Mouse (Mus musculus): ENCODE data around the gene AI661453.
"Not testable (repeated sequence)": the region's sequence is repeated elsewhere in the genome, so short reads cannot be mapped to it uniquely, and the experiment has no call there.

AI661453 gene

DNA sequence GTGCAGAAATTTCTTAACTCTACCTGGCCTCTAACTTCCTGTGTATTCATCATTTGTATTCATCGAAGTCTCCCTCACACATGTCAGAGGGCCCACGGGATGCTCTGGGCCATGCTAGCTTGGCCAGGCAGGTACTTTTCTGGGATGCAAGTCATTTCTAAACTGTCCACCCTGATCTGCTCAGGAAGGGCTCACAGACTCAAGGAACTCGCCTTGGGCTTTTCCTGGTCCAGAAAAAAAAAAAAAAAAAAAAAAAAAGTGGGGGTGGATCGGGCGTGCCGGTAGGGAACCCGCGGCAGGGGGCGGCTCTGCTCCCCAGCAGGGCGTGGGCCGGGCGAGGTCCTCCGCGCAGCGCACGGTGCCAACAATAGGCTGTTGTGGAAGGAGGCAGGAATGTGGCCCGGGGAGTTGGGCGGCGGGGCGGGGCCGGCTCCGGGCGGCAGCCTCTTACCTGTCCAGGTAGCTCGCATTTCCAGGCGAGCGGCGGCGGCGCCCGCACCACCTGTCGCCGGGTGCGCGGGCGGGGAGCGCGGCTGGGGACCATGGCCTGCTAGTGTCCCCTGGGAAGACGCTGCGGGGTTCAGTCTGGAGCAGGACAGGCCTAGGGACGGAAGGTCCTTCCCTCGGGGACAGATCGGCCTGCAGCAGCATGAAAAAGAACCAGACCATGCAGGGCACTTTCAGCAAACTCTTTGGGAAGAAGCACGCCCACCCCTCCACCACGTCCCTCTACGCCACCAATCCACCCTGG, at the start of gene AI661453:
TSS of gene AI661453 (plus strand) at position 460 of the 751 bp plus-strand sequence.
- no peak for DNase-seq (ENCODE audit: low spot score in 2 of 2)

- peak; percentile 64 to 82 for DNase-seq (ENCODE audit: low spot score in 2 of 2)
These were observed 49.8 kb upstream of the AI661453 start for GRCm38 (mm10) chr17:47386649-47387048.

- DNase-seq (ENCODE audit: low spot score in 2 of 2), result peak in 1 of 2 experiments; percentile 33
These were observed 42.1 kb upstream of the AI661453 start for GRCm38 (mm10) chr17:47394223-47394869.

GRCm38 (mm10) chr17:47395376-47395913, 41.0 kb upstream of the AI661453 start:
- DNase-seq (ENCODE audit: low spot score in 2 of 2), result peak; percentile 22 to 73

DNA sequence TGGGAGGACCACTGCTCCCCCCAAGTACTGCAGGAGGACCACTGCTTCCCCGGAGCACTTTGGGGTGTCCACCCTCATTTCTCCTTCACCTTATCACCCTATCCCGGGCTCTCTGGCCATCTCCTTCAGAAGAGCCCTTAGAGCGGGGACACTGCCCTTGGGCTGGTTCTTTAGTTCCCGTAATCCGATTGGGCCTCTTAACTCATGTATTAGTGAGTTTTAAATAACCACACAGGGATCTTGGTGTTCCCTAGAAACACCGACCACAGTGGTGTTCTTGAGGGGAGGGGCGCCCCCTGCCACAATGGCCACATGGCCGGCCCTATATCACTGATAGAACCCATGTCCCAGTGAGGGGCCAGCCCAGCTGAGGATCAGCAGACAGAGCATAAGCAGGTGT, 37.3 kb upstream of the AI661453 start:
- DNase-seq (ENCODE audit: low spot score in 2 of 2), result no peak

DNA sequence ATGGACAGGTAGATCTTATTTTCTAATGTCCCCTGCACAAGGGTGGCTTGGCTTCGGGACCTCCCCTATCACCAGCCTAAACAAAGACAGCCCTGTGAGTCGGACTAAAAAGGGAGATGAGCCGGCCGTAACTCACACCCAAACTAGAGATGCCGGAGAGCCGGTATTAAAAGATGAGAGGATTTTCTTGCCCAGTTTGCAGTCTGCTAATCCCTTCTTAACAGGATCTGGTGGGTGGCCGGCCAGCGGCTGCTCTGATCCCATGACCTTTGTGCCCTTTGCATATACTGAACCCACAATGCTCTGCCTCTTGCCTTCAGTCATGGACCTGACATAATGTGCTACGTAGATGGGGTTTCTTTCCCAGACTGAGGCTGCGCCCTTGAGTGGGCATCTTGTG, 36.0 kb upstream of the AI661453 start, which contains the start of gene Guca1a:
TSS of gene Guca1a (minus strand) at position 134 of the 400 bp plus-strand sequence.
- no peak for DNase-seq (ENCODE audit: low spot score in 2 of 2)

DNA sequence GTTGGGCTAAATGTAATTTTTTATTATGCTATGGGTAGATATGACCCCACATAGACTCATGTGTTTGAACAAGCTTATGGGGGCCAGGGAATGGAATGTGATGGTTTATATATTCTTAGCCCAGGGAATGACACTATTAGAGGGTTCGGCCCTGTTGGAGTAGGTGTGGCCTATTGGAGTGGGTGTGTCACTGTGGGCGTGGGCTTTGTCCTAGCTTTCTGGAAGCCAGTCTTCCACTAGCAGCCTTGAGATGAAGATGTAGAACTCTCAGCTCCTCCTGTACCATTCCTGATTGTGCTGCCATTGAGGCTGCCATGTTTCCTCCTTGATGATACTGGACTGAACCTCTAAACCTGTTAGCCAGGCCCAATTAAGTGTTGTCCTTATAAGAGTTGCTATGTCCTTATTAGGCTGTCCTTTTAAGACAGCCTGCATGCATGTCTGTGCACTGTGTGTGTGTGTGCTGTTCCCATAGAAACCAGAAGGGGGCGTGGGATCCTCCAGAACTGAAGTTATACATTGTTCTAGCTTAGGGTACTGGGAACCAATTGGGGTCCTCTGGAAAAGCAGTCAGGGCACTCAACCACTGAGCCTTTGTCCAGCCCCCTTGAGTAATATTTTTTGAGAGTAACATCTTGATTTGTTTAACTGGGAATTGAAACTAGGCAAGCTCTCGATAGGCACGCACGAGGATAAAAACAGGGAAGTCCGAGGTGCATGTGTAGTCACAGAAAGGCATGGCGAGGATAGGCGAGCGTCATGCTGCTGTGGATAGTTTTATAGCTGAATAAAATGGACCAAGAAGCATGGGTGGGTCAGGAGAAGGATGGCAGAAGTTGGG, 28.5 kb upstream of the AI661453 start:
- DNase-seq (ENCODE audit: low spot score in 2 of 2), result no peak

DNA sequence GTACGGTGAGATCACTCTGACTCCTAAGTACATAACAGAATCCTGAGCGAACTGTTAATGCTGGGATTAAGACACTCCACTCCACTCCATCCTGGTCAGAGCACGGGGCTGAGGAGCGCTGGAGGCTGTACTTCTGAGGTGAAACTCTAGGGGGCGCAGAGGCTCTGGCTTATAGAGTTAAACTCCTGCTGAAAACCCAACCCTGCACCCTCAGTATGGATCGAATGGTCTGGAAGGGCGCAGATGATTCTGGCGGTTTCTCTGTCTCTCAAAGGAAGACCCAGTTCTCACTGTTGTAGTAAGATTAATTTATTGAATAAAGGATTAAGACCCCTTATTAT, 27.9 kb upstream of the AI661453 start:
- DNase-seq (ENCODE audit: low spot score in 2 of 2), result peak; percentile 55 to 78

DNA sequence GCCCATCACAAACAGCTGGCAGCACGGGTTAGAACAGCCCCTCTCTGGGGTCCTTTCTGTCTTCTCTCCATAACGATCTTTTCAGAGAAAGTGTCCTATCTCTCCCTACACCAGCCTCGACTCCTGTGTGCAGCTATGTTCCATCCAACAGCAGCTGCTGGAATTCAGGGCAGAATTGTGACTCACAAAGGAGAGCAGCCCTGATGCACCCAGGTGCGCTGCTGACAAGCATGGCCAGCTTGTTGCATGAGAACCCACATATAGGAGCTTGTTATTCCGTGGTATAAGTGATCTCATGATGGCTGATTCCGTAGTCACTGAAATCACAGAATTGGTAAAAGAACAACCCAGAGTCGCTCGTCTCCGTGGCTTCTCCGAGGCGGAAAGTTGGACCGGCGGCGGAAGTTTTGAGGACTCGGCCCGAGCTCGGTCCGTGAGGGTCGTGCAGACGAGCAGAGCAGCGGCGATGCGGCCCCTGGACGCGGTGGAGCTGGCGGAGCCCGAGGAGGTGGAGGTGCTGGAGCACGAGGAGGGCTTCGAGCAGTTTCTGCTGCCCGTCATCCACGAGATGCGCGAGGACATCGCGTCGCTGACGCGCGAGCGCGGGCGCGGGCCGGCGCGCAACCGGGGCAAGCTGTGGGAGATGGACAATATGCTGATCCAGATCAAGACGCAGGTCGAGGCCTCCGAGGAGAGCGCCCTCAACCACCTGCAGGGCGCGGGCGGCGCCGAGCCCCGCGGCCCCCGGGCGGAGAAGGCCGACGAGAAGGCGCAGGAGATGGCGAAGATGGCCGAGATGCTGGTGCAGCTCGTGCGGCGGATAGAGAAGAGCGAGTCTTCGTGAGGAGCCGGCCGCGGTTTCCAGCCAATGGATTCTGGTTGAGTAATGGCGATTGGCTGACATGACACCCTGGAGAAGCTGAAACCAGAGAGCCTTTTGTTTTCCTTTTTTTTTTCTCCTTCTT, 26.2 kb upstream of the AI661453 start:
- DNase-seq (ENCODE audit: low spot score in 2 of 2), result peak in 1 of 2 experiments; percentile 59

DNA sequence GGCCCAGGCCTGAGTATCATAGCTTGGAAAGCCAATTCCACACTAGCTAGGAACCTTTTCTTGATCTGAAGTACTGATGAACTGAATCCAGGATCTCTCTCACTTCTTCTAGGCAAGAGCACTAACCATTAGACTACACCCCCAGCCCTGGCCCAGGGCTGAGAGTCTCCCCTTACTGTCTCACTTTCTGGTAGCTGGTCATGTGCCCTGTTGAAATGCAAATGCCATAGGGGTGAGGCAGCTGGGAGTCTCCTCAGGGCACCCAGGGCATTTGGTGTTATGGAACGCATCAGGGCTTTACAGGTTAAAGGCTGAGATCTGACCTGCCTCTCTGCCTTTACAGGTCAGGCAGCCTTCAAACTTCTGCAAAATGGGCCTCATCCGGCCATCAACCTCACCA, 16.2 kb upstream of the AI661453 start:
- no peak for DNase-seq (ENCODE audit: low spot score in 2 of 2)

DNA sequence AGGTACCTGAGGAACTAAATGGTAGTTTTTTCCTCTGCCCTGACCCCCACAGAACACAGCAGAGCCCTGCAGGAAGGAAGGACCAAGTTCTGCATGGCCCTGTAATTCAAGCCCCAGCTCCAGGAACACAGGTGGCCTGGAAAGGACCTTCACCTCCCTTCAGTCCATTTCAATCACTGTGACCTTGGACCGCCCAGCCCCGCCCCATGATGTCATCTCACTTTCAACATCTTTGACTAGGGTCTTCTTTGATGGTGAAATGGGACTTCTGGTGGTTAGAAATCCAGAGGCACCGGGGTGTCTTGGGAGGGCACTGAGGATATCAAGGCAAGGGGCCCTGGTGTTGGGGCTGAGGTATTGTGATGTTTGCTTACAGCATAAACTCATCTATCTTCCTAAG, 14.8 kb upstream of the AI661453 start:
- no peak for DNase-seq (ENCODE audit: low spot score in 2 of 2)

GRCm38 (mm10) chr17:47422616-47423015, 13.8 kb upstream of the AI661453 start:
- DNase-seq (ENCODE audit: low spot score in 2 of 2), result not testable (repeated sequence)

- DNase-seq (ENCODE audit: low spot score in 2 of 2), result no peak
These were observed 12.2 kb upstream of the AI661453 start for GRCm38 (mm10) chr17:47424186-47424585.

GRCm38 (mm10) chr17:47427316-47427715, 9.1 kb upstream of the AI661453 start:
- DNase-seq (ENCODE audit: low spot score in 2 of 2), result no peak

DNA sequence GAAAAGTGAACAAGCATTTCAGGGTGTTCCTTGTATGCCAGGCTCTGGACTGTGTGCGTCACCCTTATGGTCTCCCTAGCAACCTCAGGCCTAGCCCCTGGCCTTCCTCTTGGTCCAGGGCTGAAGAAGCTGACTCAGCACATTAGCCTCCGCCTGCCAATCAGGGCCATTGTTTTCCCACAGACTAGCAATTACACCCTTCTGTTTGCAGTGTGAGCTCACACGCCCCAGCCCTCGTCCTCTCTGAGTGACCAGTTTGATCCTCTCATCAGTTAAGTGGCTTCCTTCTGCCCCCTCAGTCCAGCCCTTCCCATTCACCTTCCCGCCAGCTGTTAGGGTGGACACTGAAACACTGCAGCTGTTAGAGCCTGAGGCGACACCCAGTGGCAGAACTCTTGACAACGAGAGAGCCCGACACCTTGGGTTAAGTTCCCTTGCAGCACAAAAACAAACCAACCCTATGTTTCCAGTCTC, 7.5 kb upstream of the AI661453 start:
- no peak for DNase-seq (ENCODE audit: low spot score in 2 of 2)

DNA sequence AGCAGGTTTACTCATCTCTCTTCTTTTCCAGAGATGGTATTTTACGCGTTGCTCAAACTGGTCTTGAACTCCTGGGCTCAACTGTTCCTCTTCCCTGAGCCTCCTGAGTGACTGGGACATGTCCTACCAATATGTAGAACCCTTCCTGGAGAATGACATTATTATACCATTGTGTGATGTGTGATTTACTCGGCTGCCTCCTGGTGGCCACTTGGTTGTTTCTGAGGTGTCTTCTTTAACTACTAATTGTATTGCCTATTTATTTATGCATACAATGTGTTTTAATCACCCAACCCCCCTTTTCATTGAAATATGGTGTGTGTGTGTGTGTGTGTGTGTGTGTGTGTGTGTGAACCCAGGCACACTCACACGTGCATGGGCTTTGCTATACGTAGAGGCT, 5.6 kb upstream of the AI661453 start:
- DNase-seq (ENCODE audit: low spot score in 2 of 2), result no peak

DNA sequence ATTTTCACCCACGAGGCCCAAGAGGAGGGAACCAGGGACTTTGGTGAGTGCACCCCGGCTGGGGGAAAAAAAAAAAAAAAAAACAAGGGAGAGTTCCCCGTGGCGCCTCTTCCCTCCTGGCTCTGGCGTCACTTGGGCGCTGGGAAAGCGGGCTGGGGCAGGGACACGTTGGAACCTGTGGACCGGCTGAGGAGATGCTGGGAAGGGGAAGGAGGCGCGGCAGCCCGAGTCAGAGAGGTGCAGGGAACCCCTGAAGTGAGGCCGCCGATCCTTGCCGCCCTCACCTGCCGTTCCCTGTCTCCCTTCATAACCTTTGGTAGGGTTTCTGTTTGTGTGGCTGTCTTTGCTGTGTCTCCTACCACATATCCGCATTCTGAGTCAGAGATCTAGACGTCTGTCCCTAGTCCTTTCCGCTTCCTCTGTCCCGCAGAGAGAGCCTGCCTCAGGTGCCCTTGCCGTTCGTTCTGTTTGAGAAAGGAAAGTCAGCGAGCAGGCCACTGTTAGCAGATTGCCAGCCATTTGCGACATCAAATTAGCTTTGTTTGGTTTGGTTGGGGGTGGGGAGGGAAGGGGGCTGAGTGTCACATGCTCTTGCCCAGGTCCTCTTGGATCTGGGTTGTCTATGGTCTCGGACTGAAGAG, 612 bp downstream of the AI661453 start, which contains the start of gene 1700001C19Rik:
TSS of gene 1700001C19Rik (minus strand) at position 470 of the 641 bp plus-strand sequence.
- no peak for DNase-seq (ENCODE audit: low spot score in 2 of 2)

DNA sequence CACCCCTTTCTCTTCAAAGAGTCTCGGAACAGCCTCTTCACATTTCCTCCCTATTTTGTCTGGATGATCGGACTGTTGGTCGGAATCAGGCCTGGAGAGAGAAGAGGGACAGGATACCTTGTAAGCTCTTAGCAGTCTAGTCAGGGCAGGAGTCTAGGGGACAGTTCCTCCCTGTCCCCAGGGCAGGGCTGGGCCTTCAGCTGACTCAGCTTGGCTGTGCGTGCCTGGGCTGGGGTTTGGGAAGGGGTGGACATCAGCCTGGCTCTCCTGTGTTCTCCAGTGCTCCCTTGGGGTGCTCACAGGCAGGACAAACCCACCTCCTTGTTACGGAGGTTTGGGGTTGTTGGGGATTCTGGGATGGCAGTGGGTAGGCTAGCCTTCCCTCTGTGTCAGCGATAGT, 2.2 kb downstream of the AI661453 start:
- no peak for DNase-seq (ENCODE audit: low spot score in 2 of 2)

GRCm38 (mm10) chr17:47439396-47440028, 3.1 kb downstream of the AI661453 start:
- DNase-seq (ENCODE audit: low spot score in 2 of 2), result no peak

Data from spleen, postnatal 10 days (tissue).